Mouse (Mus musculus): ENCODE results near the gene Mark3. TPM values are rescaled to one million over a fixed set of nuclear protein-coding genes. Genes with fewer than 3 reads are reported as not detected.

Mark3 gene
- total RNA-seq, 2 experiments from 2014 or later: 65.2 to 72.1 TPM

DNA sequence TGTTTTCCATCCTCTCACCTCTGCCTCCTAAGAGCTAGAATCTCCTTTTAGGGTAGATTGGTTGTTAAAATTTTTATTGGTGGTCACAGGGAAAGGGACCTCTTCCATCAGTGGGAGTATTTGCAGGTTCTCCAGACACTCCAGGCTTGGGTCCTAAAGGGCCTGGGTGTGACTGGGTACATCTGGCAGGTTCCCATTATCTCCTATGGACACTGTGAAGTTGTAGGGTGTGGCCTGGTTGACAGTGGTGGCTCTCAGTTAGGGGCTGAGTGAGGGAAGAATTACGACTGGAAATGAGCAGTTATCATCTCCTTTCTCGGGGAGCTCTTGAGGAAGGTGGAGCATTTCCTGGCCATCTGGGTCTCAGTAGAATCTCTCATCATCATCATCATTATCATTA, 15.7 kb upstream of the Mark3 start:
- DNase-seq: no peak
- intact Hi-C loops (cut with DNase I): no loop called here

- intact Hi-C loops (cut with DNase I): no loop called here
- peak in 1 of 2 experiments; percentile 17 for DNase-seq
Measured at GRCm38 (mm10) chr12:111559647-111560258, 14.6 kb upstream of the Mark3 start.

- DNase-seq: no peak
- intact Hi-C loops (cut with DNase I): no loop called here
Measured at GRCm38 (mm10) chr12:111560286-111560685, 14.0 kb upstream of the Mark3 start.

- intact Hi-C loops (cut with DNase I): no loop called here
- DNase-seq: no peak
Measured at GRCm38 (mm10) chr12:111562276-111562814, 12.0 kb upstream of the Mark3 start.

GRCm38 (mm10) chr12:111563076-111563629, 11.2 kb upstream of the Mark3 start:
- no peak for DNase-seq
- intact Hi-C loops (cut with DNase I): no loop called here

GRCm38 (mm10) chr12:111565363-111565762, 9.0 kb upstream of the Mark3 start:
- intact Hi-C loops (cut with DNase I): no loop called here
- no peak for DNase-seq

DNA sequence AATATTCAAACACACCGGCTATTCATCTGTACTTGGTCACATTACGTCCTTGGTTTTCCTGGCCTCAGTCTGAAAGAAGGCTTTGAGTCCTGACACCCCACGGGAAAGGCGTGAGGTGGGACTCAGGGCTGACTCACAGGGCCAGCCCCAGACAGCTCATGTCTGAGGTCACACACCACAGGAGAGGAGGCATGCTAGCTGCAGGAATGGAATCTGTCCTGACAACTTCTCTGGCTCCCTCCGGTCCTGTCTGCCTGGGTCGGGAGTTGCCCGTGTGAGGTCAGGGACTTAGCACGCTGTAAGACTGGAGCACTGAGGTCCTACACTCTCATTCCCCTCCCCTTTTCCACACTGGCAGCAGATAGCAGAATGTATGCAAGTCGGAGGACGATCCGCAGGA, 5.5 kb upstream of the Mark3 start:
- intact Hi-C loops (cut with DNase I): no loop called here
- DNase-seq: no peak

GRCm38 (mm10) chr12:111572406-111572805, 1.9 kb upstream of the Mark3 start:
- no peak for DNase-seq
- intact Hi-C loops (cut with DNase I): no loop called here

DNA sequence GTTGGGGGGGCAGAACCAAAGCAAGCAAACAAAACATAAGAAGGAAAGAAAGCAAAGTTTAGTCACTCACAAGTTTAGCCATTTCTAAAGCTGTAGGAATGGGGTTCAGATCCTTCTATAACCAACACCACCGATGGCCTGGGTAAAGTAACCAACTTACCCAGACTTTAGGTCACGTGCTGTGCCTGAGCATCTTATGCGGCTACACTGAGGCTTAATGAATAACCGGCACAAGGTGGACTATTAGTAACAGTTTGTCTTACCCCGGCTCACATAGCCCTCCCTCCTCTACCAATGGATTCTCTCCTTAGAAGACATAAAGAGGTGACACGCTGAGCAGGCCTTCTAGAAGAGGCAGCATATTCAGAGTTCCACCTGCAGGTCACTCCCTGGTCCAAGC, 1.0 kb upstream of the Mark3 start:
- DNase-seq: no peak
- intact Hi-C loops (cut with DNase I): no loop called here

- intact Hi-C loops (cut with DNase I): loop anchor here (2.0 kb wide), 1 partner anchor 36 kb away; the partner anchor contains the start of gene Eif5
- peak; percentile 53 to 55 for DNase-seq
Measured at GRCm38 (mm10) chr12:111574887-111575838, 840 bp downstream of the Mark3 start.

GRCm38 (mm10) chr12:111583058-111583457, 8.7 kb downstream of the Mark3 start:
- intact Hi-C loops (cut with DNase I): no loop called here
- no peak for DNase-seq

DNA sequence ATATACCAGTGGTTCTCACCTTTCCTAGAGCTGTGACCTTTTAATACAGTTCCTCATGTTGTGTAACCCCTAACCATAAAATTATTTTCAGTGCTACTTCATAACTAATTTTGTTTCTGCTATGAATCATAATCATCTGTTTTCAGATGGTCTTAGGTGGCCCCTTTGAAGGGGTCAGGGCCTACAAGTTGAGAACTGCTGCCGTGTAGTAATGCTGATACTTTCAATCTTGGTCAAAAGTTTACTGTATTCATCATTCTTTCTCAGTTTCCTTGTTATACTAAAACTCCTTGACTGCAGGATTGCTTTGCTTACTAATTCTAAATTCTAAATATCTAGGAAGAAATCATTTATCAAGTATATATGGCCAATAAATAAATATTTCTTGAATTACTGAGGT, 10.1 kb downstream of the Mark3 start:
- intact Hi-C loops (cut with DNase I): no loop called here
- no peak for DNase-seq

- intact Hi-C loops (cut with DNase I): no loop called here
- no peak for DNase-seq
Measured at GRCm38 (mm10) chr12:111587252-111587651, 12.9 kb downstream of the Mark3 start.

GRCm38 (mm10) chr12:111592407-111593021, 18.2 kb downstream of the Mark3 start:
- peak; percentile 11 to 49 for DNase-seq
- intact Hi-C loops (cut with DNase I): no loop called here

- no peak for DNase-seq
- intact Hi-C loops (cut with DNase I): no loop called here
Measured at GRCm38 (mm10) chr12:111593775-111594174, 19.5 kb downstream of the Mark3 start.

GRCm38 (mm10) chr12:111597310-111597709, 23.0 kb downstream of the Mark3 start:
- intact Hi-C loops (cut with DNase I): no loop called here
- DNase-seq: no peak

DNA sequence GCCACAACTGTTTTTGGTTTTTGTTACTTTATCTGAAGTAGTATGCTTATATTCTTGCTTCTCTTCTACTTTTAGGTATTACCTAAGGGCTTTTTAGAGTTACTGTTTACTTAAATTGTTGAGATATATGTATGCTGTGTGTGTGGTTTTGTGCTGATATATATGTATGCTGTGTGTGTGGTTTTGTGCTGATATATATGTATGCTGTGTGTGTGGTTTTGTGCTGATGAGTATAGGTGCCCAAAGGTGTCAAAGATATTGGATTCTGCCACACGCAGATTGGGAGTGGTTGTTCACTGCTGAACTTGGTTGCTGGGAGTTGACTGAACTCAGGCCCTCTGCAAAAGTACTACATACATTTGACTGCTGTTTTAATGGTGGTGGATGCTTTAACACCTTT, 24.6 kb downstream of the Mark3 start:
- intact Hi-C loops (cut with DNase I): no loop called here
- DNase-seq: no peak

- intact Hi-C loops (cut with DNase I): no loop called here
- DNase-seq: no peak
Measured at GRCm38 (mm10) chr12:111599640-111600039, 25.3 kb downstream of the Mark3 start.

DNA sequence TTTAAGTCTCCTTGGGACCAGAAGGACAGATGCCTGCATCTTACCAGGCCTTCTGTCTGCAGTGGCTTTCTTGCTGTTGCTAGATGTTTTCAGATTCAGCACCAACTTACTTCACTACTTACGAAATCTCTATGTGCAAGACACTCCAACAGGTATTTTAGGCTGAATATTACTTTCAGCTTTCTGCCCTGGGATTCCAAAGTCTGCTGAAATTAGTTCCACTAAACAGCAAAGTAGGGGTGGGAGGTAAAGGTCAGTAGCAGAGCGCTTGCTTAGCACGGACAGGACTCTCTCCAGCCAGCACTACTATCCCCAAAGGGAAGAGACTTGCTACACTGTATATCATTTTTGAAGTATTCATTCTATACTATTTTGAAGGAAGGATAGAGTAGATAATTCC, 29.5 kb downstream of the Mark3 start:
- intact Hi-C loops (cut with DNase I): no loop called here
- no peak for DNase-seq

- DNase-seq: no peak
- intact Hi-C loops (cut with DNase I): no loop called here
Measured at GRCm38 (mm10) chr12:111605619-111606018, 31.3 kb downstream of the Mark3 start.

DNA sequence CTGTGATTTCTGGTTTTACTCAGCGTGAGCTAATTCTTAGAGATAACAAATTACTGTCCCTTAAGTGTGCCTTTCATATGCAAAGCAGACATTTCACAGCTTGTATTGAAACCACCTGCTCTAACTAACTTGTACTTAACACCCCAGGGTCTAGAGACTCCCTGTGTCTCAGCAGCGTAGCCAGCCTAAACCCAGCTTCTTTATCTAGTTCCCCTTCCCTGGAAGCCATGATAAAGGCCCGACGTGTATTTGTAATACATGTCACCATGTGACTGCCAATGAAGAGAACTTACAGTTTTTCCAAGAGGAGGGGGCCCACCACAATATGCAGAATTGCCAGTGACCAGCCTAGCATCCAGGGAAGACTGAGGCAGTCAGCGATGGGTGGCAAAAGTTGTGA, 33.7 kb downstream of the Mark3 start:
- no peak for DNase-seq
- intact Hi-C loops (cut with DNase I): no loop called here

All from heart, postnatal 14 days (tissue).